ENCODE assay signal across 8 mouse cellular contexts in genomic region chrX:20060096-20060768, GRCm38 (mm10). TPM values are rescaled to one million over a fixed set of nuclear protein-coding genes. Genes with fewer than 3 reads are reported as not detected.
DNase-seq lines count a peak whose midpoint lies in the region; ATAC-seq and TF ChIP-seq lines count a peak whose summit lies in the region.

No protein-coding gene starts in this region.

- DNase-seq in frontal cortex, postnatal 14 days (ENCODE audit: low spot score in 2 of 2), result no peak
- DNase-seq in MN1 (ENCODE audit: low spot score), result peak; percentile 7
- peak; percentile 8 for DNase-seq in embryonic facial prominence, embryonic 11.5 days (ENCODE audit: low spot score)
- peak; percentile 24 to 32 for DNase-seq in heart, postnatal 10 days
- no peak for DNase-seq in midbrain, postnatal 0 days (ENCODE audit: low spot score)
- DNase-seq in yolk sac, embryonic 10.5 days (ENCODE audit: low spot score), result no peak

- intact Hi-C loops in heart, postnatal 10 days (cut with DNase I), result loop anchor here (5.0 to 10.0 kb wide), 2 partner anchors 37 to 1595 kb away; partner anchors contain the start of gene 4930578C19Rik

- H3K4me2 ChIP-seq in embryonic facial prominence, embryonic 11.5 days (ENCODE audit: low read depth, low read length), result peak overlapping the region; percentile 69
- peak overlapping the region; percentile 73 for H3K4me2 ChIP-seq in limb, embryonic 13.5 days (replicated peaks)
- H3K4me2 ChIP-seq in midbrain, postnatal 0 days (ENCODE audit: low read depth, low read length, poor library complexity, severe bottlenecking), result peak overlapping the region; percentile 68

- no peaks in the 10 kb centered on the region for H3K36me3 ChIP-seq in embryonic facial prominence, embryonic 11.5 days (replicated peaks; ENCODE audit: control insufficient read depth, insufficient read depth, low read depth, low read length)
- no peaks in the 10 kb centered on the region for H3K36me3 ChIP-seq in limb, embryonic 13.5 days
- no peaks in the 10 kb centered on the region for H3K36me3 ChIP-seq in midbrain, postnatal 0 days (ENCODE audit: insufficient read depth, low read length)

- ATAC-seq in frontal cortex, adult (ENCODE audit: low TSS enrichment), result peak; percentile 27; the same call in 1 of the 2 replicates
- ATAC-seq in embryonic facial prominence, embryonic 11.5 days (replicated peaks; ENCODE audit: insufficient number of reproducible peaks, low FRiP score, low TSS enrichment, low read depth), result peak; percentile 49
- ATAC-seq in limb, embryonic 13.5 days (ENCODE audit: low FRiP score, low read depth), result peak; percentile 41
- ATAC-seq in midbrain, postnatal 0 days (ENCODE audit: low FRiP score), result peak; percentile 57

- H3K4me3 ChIP-seq in embryonic facial prominence, embryonic 11.5 days (ENCODE audit: low read depth, low read length), result peak overlapping the region; percentile 40
- peak overlapping the region; percentile 47 for H3K4me3 ChIP-seq in limb, embryonic 13.5 days
- peak overlapping the region; percentile 45 for H3K4me3 ChIP-seq in midbrain, postnatal 0 days (ENCODE audit: low read depth, low read length)

- H3K27ac ChIP-seq in embryonic facial prominence, embryonic 11.5 days (replicated peaks; ENCODE audit: low read depth, low read length), result no peak overlapping the region
- H3K27ac ChIP-seq in limb, embryonic 13.5 days, result no peak overlapping the region
- no peak overlapping the region for H3K27ac ChIP-seq in midbrain, postnatal 0 days (ENCODE audit: low read depth, low read length)

- H3K9ac ChIP-seq in embryonic facial prominence, embryonic 11.5 days (replicated peaks; ENCODE audit: low read length), result no peak overlapping the region
- no peak overlapping the region for H3K9ac ChIP-seq in limb, embryonic 13.5 days
- H3K9ac ChIP-seq in midbrain, postnatal 0 days (replicated peaks; ENCODE audit: low read length, poor library complexity, severe bottlenecking), result peak overlapping the region; percentile 39; the same call in 1 of the 2 replicates

- no peaks in the 10 kb centered on the region for H3K9me3 ChIP-seq in embryonic facial prominence, embryonic 11.5 days (replicated peaks; ENCODE audit: control insufficient read depth, low read length)
- H3K9me3 ChIP-seq in limb, embryonic 13.5 days, result no peaks in the 10 kb centered on the region
- H3K9me3 ChIP-seq in midbrain, postnatal 0 days (ENCODE audit: low read length), result no peaks in the 10 kb centered on the region

- H3K4me1 ChIP-seq in embryonic facial prominence, embryonic 11.5 days (ENCODE audit: control insufficient read depth, insufficient read depth, low read length), result no peaks in the 10 kb centered on the region
- H3K4me1 ChIP-seq in limb, embryonic 13.5 days, result no peaks in the 10 kb centered on the region
- no peaks in the 10 kb centered on the region for H3K4me1 ChIP-seq in midbrain, postnatal 0 days (ENCODE audit: insufficient read depth, low read length)

- TF ChIP-seq CTCF in midbrain, postnatal 0 days (IDR thresholded peaks at IDR 0.05), result no peak

- 15% methylated on average over 63 of the region's 65 CpGs for WGBS in embryonic facial prominence, embryonic 11.5 days
- WGBS in limb, embryonic 13.5 days, result 22% methylated on average over 51 of the region's 65 CpGs
- 32% methylated on average over 62 of the region's 65 CpGs for WGBS in midbrain, postnatal 0 days

- peaks cover 3% of the 10 kb centered on the region for H3K27me3 ChIP-seq in embryonic facial prominence, embryonic 11.5 days (ENCODE audit: control insufficient read depth, insufficient read depth, low read length)
- H3K27me3 ChIP-seq in limb, embryonic 13.5 days, result peaks cover 25% of the 10 kb centered on the region
- no peaks in the 10 kb centered on the region for H3K27me3 ChIP-seq in midbrain, postnatal 0 days (ENCODE audit: insufficient read depth, low read length)

RNA-seq across cellular contexts. Expression of gene Chst7, which starts 0.9 kb away (rescaled TPM):
- polyA plus RNA-seq in embryonic facial prominence, embryonic 11.5 days (2014; fragmentation: Nextera tagmentation; extraction: Ambion mirVana), result 1.8 and 2.5 TPM in 2 replicates
- total RNA-seq in heart, postnatal 10 days (2021), result 1 to 10 TPM; 7.6 to 9.2 TPM
- polyA plus RNA-seq in limb, embryonic 13.5 days (2015; fragmentation: Nextera tagmentation; extraction: Ambion mirVana), result 2.2 and 2.4 TPM in 2 replicates
- 8.4 and 12.6 TPM in 2 replicates for total RNA-seq in midbrain, postnatal 0 days (2014; rRNA removed)
- polyA plus RNA-seq in midbrain, postnatal 0 days (2015; fragmentation: Nextera tagmentation; extraction: Ambion mirVana), result 6.6 and 6.9 TPM in 2 replicates

Comparison
In these comparisons a context has a peak if more than half of its experiments do, and no peak if none do; other contexts are left out.
1. DNase-seq: peak in MN1 (single experiment), embryonic facial prominence, embryonic 11.5 days (single experiment) and heart, postnatal 10 days (2 of 2); none in frontal cortex, postnatal 14 days (0 of 2), midbrain, postnatal 0 days (single experiment) and yolk sac, embryonic 10.5 days (single experiment).
2. Peak in every context shown above with its lines, with median percentiles within 50 percentile points of each other: ATAC-seq, H3K4me2 ChIP-seq and H3K4me3 ChIP-seq.